Mouse (Mus musculus): ENCODE results near the gene Med9. TPM values are rescaled to one million over a fixed set of nuclear protein-coding genes. Genes with fewer than 3 reads are reported as not detected.
A peak's percentile ranks its signal among the peaks of the same experiment; 100 is the strongest.

The Med9 gene
- 44.2 and 44.7 TPM in 2 replicates for polyA plus RNA-seq (2016; fragmentation: Nextera tagmentation; extraction: Ambion mirVana)

GRCm38 (mm10) chr11:59947752-59948400, at the start of gene Med9:
Gene Med9 (plus strand): TSS chr11:59948206.
- WGBS = under 1% methylated on average over 43 of the region's 43 CpGs
- peak within 1 kb of the TSS; percentile 96 for H3K9ac ChIP-seq
- no peaks in the 10 kb centered on the region for H3K27me3 ChIP-seq
- ATAC-seq (ENCODE audit: low FRiP score) = peak; percentile 97
- peaks cover 19% of the 10 kb centered on the region for H3K4me1 ChIP-seq
- peak within 1 kb of the TSS; percentile 86 for H3K27ac ChIP-seq
- H3K36me3 ChIP-seq (replicated peaks) = no peaks in the 10 kb centered on the region; the same call in 1 of the 2 replicates
- H3K9me3 ChIP-seq = no peaks in the 10 kb centered on the region
- H3K4me3 ChIP-seq (replicated peaks) = peak within 1 kb of the TSS; percentile 98
- H3K4me2 ChIP-seq = peak within 1 kb of the TSS; percentile 83

DNA sequence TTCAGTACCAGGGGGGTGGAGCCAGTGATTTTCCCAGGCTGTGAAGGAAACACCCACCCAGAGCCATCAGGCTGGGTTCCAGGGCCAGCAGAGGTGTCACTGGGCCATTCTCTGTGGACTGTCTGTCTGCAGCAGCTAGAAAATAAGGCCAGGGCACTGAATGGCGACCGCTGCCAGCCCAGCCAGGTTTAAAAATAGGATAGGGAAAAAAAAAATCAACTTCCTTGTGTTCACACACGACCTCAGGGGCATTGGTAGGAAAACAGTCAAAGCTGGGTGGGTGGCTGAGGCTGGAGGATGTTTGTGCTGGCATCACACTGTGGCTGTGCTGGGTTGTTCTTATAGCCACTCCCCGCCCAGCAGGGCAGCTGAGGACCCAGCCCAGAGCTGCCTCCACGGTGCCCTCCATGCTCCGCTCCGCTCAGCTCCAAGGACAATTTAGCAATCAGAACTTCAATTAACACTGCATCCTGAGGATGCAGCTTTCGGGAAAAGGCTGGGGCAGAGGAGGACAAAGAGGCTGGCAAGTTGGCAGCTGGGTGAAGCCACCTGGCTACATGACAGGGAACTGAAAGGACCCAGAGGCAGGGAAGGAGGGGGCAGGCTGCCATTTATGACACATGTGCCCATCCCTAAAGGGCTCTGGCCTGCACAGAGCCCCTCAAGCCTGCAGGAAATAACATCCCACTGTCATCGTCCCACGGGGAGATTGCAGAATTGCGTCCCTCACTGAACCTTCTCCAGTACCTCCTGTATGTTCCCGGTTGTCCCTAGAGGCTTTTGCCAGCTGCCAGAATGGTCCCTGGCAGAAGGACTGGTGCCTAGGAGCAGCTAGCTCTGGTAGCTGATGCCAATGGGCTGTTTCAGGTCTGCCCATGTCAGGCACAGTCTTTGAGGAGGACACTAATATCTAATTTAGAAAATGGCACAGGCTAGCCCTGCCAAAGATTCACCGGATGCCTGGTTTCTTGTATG, 48.0 kb upstream of the Med9 start:
- WGBS = 67% methylated on average over 13 of the region's 13 CpGs
- H3K4me2 ChIP-seq = no peak overlapping the region
- no peaks in the 10 kb centered on the region for H3K27me3 ChIP-seq
- no peak overlapping the region for H3K4me3 ChIP-seq (replicated peaks)
- H3K27ac ChIP-seq = no peak overlapping the region
- H3K36me3 ChIP-seq (replicated peaks) = no peaks in the 10 kb centered on the region
- H3K9ac ChIP-seq = no peak overlapping the region
- ATAC-seq (ENCODE audit: low FRiP score) = no peak
- peaks cover 9% of the 10 kb centered on the region for H3K4me1 ChIP-seq
- H3K9me3 ChIP-seq = no peaks in the 10 kb centered on the region

- WGBS = 94% methylated on average over 1 of the region's 1 CpGs
- Histone ChIP-seq H3K9me3 (no peaks in the 10 kb centered on the region), H3K27ac (no peak overlapping the region), H3K27me3 (no peaks in the 10 kb centered on the region), H3K9ac (no peak overlapping the region), H3K4me1 (peaks cover 9% of the 10 kb centered on the region), H3K36me3 (replicated peaks) (no peaks in the 10 kb centered on the region), H3K4me2 (no peak overlapping the region), H3K4me3 (replicated peaks) (no peak overlapping the region)
- no peak for ATAC-seq (ENCODE audit: low FRiP score)
These were observed 47.0 kb upstream of the Med9 start for GRCm38 (mm10) chr11:59900995-59901394.

GRCm38 (mm10) chr11:59902045-59902726, 45.8 kb upstream of the Med9 start:
- H3K4me3 ChIP-seq (replicated peaks) = no peak overlapping the region
- peaks cover 9% of the 10 kb centered on the region for H3K4me1 ChIP-seq
- H3K9ac ChIP-seq = no peak overlapping the region
- no peak overlapping the region for H3K27ac ChIP-seq
- ATAC-seq (ENCODE audit: low FRiP score) = no peak
- H3K27me3 ChIP-seq = no peaks in the 10 kb centered on the region
- no peak overlapping the region for H3K4me2 ChIP-seq
- no peaks in the 10 kb centered on the region for H3K36me3 ChIP-seq (replicated peaks)
- H3K9me3 ChIP-seq = no peaks in the 10 kb centered on the region
- WGBS = 58% methylated on average over 8 of the region's 8 CpGs

- Histone ChIP-seq H3K36me3 (replicated peaks) (no peaks in the 10 kb centered on the region), H3K27me3 (no peaks in the 10 kb centered on the region), H3K4me3 (replicated peaks) (no peak overlapping the region), H3K9me3 (no peaks in the 10 kb centered on the region), H3K27ac (no peak overlapping the region), H3K9ac (no peak overlapping the region), H3K4me2 (no peak overlapping the region), H3K4me1 (no peaks in the 10 kb centered on the region)
- 94% methylated on average over 6 of the region's 6 CpGs for WGBS
- ATAC-seq (ENCODE audit: low FRiP score) = no peak
These were observed 41.4 kb upstream of the Med9 start for GRCm38 (mm10) chr11:59906521-59907123.

DNA sequence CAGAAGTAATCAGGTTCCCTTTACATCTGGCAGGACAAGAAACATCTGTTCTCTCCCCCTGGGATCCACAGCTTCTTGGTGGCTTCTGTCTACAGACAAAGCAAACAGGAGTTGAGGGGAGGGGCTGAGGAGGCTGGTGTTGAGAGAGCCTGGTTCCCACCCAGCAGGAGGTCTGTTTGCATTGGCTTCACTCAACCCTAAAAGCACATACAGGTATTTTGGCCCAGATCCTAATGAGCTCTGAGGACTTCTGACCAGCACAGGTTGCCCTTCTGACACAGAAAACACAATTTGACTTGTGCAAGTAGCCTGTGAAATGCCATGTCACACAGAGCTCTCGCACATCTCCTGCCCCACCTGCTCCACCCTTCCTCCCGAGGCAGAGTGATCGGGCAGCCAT, 39.6 kb upstream of the Med9 start:
- H3K4me3 ChIP-seq (replicated peaks) = no peak overlapping the region
- H3K4me2 ChIP-seq = no peak overlapping the region
- no peak for ATAC-seq (ENCODE audit: low FRiP score)
- 67% methylated on average over 3 of the region's 3 CpGs for WGBS
- no peaks in the 10 kb centered on the region for H3K36me3 ChIP-seq (replicated peaks)
- H3K9me3 ChIP-seq = no peaks in the 10 kb centered on the region
- no peak overlapping the region for H3K9ac ChIP-seq
- no peak overlapping the region for H3K27ac ChIP-seq
- H3K27me3 ChIP-seq = no peaks in the 10 kb centered on the region
- no peaks in the 10 kb centered on the region for H3K4me1 ChIP-seq

DNA sequence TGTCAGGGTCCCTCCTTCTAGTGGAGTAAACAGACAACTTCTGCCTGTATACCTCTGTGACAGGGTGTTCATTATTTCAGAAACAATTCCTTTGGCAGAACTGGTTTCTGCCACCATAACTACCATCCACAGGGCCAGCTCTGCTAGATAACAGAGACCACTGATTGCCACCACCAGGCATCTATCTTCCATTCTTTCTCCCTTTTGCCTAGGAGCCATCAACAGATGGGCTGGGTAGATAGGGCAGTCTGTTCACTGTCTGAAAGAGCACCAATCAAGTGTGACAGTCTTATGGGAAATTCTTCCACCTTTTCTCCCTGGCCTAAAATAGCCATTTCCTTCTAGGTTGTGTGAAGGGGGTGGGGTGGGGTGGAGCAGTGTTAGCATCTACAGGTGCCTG, 37.4 kb upstream of the Med9 start:
- H3K36me3 ChIP-seq (replicated peaks) = no peaks in the 10 kb centered on the region
- H3K9ac ChIP-seq = no peak overlapping the region
- no peak overlapping the region for H3K4me3 ChIP-seq (replicated peaks)
- no peaks in the 10 kb centered on the region for H3K4me1 ChIP-seq
- H3K9me3 ChIP-seq = no peaks in the 10 kb centered on the region
- no peaks in the 10 kb centered on the region for H3K27me3 ChIP-seq
- ATAC-seq (ENCODE audit: low FRiP score) = no peak
- no peak overlapping the region for H3K27ac ChIP-seq
- H3K4me2 ChIP-seq = no peak overlapping the region

DNA sequence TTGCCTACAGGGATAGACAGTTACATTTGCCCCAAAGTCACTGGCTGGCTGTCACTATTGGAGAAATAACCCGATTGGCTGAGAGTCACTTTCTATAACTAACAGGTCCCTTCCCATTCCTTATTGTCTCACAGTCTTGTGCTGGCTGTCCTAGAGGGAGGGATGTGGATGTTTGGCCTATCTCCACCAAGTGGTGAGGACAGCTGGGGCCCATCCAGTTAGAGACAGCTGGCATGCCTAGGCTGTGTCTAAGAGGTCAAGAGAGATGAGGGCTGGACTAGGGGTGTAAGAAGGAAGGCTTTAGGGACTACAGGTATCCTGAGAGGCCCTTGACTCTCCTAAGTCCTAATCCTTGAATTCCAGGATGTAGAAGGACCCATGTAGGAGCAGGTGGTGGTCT, 36.5 kb upstream of the Med9 start:
- no peak overlapping the region for H3K27ac ChIP-seq
- no peaks in the 10 kb centered on the region for H3K27me3 ChIP-seq
- H3K4me2 ChIP-seq = no peak overlapping the region
- WGBS = 77% methylated on average over 1 of the region's 1 CpGs
- ATAC-seq (ENCODE audit: low FRiP score) = no peak
- H3K4me1 ChIP-seq = no peaks in the 10 kb centered on the region
- H3K9me3 ChIP-seq = no peaks in the 10 kb centered on the region
- H3K36me3 ChIP-seq (replicated peaks) = no peaks in the 10 kb centered on the region
- H3K4me3 ChIP-seq (replicated peaks) = no peak overlapping the region
- H3K9ac ChIP-seq = no peak overlapping the region

- Histone ChIP-seq H3K36me3 (replicated peaks) (no peaks in the 10 kb centered on the region), H3K9me3 (no peaks in the 10 kb centered on the region), H3K4me2 (no peak overlapping the region), H3K4me3 (replicated peaks) (no peak overlapping the region), H3K4me1 (no peaks in the 10 kb centered on the region), H3K27me3 (no peaks in the 10 kb centered on the region), H3K27ac (no peak overlapping the region), H3K9ac (no peak overlapping the region)
- no peak for ATAC-seq (ENCODE audit: low FRiP score)
- 92% methylated on average over 4 of the region's 4 CpGs for WGBS
These were observed 34.3 kb upstream of the Med9 start for GRCm38 (mm10) chr11:59913702-59914101.

GRCm38 (mm10) chr11:59918014-59918413, 30.0 kb upstream of the Med9 start:
- H3K27me3 ChIP-seq = no peaks in the 10 kb centered on the region
- H3K27ac ChIP-seq = no peak overlapping the region
- no peak overlapping the region for H3K4me2 ChIP-seq
- 43% methylated on average over 4 of the region's 4 CpGs for WGBS
- ATAC-seq (ENCODE audit: low FRiP score) = no peak
- no peaks in the 10 kb centered on the region for H3K4me1 ChIP-seq
- no peak overlapping the region for H3K9ac ChIP-seq
- H3K36me3 ChIP-seq (replicated peaks) = no peaks in the 10 kb centered on the region
- H3K4me3 ChIP-seq (replicated peaks) = no peak overlapping the region
- H3K9me3 ChIP-seq = no peaks in the 10 kb centered on the region

DNA sequence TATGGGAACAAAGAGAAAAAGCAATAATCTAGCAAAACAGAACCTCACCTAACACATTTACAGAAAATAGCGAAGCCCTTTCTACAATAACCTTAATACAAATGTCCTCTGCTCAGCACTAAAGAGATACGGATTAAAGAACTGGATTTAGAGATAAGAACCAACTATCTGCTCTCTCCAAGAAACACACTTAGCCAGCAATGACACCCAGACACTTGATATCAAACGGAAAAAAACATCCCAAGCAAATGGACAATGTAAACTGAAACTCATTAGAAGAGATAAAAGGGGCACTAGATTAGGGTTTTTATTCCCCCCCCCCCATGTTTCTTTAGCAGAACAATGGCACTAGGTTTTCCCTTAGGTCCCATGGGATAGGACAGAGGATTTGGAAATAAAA, 28.6 kb upstream of the Med9 start:
- H3K9me3 ChIP-seq = no peaks in the 10 kb centered on the region
- H3K9ac ChIP-seq = no peak overlapping the region
- ATAC-seq (ENCODE audit: low FRiP score) = no peak
- H3K4me3 ChIP-seq (replicated peaks) = no peak overlapping the region
- no peaks in the 10 kb centered on the region for H3K36me3 ChIP-seq (replicated peaks)
- no peaks in the 10 kb centered on the region for H3K4me1 ChIP-seq
- H3K27ac ChIP-seq = no peak overlapping the region
- no peaks in the 10 kb centered on the region for H3K27me3 ChIP-seq
- WGBS = 73% methylated on average over 3 of the region's 3 CpGs
- no peak overlapping the region for H3K4me2 ChIP-seq

DNA sequence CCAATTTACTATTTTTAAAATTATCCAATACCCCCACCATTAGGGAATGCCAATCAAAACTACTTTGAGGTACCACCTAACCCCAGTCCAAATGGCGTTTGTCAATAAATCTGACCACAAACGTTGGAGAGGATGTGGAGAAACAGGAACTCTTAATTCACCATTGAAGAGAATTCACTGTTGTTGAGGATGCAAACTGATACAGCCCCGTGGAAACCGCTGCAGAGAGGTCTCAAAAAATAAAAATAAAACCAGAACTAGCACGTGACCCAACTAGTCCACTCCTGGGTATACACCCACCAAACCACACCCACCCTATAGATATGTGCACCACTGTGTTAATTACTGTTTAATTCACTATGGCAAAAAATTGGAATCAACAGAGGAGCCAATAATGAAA, 27.7 kb upstream of the Med9 start:
- H3K4me3 ChIP-seq (replicated peaks) = no peak overlapping the region
- no peak overlapping the region for H3K4me2 ChIP-seq
- H3K27me3 ChIP-seq = no peaks in the 10 kb centered on the region
- WGBS = 81% methylated on average over 5 of the region's 5 CpGs
- no peak overlapping the region for H3K27ac ChIP-seq
- H3K9me3 ChIP-seq = no peaks in the 10 kb centered on the region
- no peak for ATAC-seq (ENCODE audit: low FRiP score)
- H3K4me1 ChIP-seq = no peaks in the 10 kb centered on the region
- H3K9ac ChIP-seq = no peak overlapping the region
- H3K36me3 ChIP-seq (replicated peaks) = no peaks in the 10 kb centered on the region

Data from forebrain, embryonic 12.5 days (tissue).